Mouse (Mus musculus): ENCODE results near the gene N4bp1.

Gene N4bp1

DNA sequence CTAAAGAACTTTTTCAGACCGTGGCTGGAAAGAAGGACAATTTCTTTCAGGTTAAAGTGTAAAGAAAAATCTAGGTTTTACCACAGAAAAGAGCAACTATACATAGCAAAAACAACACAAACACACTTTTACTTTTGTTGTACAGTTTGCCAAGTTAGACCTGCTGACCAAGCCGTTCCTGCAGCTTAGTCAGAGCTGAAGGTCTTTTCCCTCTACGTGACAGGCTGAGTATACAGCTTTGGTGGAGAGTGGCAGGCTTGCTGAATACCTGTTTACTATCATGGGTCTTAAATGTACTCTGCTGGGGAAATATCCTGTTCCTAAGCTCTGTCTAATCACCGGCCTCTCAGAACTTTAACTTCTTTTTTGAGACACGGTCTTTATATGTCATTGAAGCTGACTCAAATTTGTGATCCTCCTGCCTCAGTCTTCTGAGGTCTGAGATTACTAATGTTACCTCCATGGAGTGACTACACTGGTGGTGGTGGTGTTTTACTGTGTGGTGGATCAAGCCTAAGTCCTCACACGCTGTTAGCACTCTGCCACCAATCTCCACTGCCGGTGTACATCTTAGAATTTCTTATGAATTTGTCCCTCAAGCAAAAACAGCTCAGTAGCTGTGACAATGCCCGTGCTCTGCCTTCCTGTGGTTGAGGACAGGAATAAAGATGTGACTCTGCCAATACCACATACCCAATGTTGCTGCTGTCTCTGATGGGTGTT lies 31.6 kb downstream of the N4bp1 start:
- no peak for DNase-seq

DNA sequence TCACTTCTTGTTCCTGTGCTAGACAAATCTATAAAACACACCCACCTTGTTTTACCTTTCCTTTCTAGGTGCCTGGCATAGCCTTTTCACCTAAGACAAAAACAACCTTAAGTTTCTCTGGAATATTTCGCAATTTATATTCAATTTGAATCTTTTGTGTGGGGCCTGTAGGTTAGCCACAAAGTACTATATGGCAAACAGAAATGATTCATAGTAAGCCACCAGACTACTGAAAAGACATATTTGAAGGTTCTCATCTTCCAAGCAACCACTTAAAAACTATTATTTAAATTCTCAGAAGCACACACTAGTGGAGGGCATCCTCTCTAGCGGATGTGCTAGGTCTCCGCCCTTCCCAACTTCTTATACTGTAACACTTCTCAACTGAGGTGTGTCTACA lies 32.6 kb downstream of the N4bp1 start:
- no peak for DNase-seq

DNA sequence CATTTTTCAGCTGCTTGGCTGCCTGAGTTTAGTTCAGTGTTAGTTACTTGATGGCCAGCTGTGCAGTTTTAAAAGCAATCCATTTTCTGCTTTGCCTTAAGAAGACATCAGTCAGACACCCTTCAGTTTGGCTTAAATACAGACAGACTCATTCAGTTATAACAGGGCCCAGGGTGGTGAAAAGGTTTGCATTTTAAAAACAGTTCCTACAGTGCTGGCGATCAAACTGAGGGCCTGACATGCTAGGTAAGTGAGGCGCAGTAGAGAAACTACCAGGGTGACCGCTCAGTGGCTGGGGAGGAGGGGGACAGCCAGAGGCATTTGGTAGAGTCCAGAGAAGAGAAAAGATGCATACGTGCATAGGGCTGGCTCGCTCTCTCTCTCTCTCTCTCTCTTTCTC lies 36.2 kb downstream of the N4bp1 start:
- DNase-seq, result no peak

DNA sequence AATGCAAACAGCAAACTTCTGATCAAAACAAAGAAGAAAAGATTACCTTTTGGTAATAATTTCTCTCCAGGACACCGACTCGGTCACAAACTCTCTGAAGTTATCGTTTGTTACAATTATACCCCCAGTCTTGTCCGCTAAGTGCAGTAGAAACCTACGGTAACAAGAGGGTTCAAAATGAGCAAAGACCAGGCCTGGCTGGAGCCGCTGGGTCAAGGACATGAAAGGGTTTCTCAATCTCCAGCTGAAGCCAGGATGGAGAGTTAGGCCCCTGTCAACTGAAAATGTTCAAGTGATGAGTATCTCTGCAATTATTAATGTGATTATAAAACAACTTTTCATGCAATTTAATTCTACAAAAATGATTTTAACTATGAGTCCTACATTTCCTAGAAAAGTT lies 36.7 kb downstream of the N4bp1 start:
- DNase-seq, result no peak

DNA sequence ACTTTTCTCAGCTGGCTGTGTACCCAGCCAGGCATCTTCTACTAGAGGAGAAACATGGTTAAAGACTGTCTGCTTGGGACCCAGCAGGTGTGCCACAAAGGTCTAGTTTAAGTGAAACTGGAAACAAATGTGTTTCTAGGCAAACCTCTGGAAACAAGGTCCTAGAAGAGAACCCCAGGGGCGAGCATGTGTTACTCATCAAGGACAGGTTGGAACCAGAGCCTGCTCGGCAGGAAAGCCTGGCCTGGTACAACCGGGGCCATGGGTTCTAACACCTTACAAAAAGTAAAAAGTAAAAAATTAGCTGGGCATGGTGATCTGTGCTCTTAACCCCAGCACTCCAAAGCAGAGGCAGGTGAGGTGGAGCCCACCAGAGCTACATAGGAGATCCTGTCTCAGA lies 38.0 kb downstream of the N4bp1 start:
- DNase-seq, result no peak

DNA sequence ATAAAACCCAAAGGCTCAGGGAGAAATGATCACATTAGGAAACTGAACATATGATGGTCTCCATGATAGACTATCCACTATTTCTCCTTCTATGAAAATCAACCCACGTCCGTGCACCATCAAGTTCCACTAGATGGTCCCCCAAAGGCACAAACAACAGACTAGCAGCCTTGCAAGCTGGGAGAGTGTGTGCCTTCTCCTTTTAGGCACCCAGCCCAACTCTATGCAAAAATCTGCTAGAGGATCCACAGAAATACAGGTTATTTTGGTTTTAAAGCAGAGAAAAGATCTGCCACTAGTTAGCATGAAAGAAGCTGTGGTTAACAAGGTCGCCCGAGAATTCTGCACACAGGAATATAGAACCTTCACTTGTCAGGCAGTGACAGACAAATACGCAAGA lies 39.2 kb downstream of the N4bp1 start:
- DNase-seq, result no peak

DNA sequence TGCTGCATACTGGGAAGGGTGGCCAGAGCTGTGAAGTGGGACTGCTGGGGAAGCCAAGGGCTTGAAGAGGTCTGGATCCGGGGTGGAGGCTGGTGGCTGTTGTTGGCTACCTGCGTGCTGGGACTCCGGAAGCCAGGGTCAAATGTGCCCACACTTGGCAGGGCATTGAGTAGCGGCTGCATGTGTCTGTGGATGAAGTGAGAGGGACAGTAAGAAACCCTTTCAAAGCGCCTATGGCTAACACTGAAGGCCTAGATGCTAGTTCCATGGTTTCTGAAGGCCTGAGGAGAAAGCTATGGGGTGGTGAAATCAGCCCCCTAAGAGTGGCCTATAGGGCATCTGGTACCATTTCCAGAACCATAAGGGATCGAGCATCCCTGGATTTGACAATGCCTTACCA lies 40.2 kb downstream of the N4bp1 start:
- DNase-seq, result no peak

DNA sequence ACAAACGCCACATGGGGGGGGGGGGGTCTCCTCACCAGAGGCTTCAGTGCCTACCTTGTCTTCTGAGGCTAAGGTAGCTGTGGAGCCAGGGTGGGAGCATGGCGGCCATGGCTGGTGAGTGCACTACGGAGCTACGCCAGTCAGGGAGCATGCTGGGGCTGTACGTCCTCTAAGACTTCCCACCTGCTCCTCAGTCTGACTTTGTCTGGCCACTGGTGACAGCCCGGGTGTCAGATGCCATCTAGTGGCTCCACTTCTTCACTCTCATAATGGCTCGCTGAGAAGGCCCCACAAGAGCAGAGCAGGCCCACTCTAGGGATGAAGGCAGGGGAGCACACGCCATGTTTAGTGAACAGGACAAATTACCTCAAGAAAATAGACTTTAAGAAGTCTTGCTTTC lies 41.2 kb downstream of the N4bp1 start:
- peak; percentile 38 for DNase-seq

DNA sequence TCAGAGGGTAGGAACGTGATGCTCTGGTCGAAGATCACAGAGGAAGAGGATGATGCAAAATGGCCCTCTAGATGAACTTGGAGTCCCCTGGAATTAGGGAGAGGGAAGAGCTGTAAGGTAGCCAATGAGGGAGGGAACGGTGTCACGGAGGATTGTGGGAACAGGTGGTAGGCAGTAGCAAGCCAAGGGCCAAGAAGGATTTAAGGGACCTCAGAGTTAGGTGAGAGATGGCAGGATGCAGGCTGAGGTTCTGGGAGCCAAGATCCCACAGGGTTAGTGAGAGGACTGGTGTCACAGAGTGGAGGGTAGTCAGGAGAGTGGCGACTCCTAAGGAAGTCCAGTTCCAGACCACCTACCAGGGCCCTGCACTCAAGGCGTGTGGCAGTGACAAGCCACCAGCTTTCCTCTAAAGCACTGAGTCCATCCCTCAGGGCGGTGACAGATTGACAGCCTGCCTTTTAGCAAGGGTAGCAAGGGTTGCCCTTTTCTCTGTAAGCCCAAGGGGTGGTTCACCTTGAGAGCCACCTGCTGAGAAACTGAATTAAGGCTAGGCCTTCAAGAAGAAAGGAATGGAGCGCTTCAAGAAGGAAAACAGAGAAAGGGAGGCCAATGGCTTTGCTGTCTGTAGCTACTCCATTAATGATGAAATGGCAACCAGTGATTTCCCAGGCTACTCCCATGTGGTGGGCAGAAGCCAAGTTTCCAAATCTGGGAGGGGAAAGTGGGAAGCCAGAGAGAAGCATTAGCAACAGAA lies 43.3 kb downstream of the N4bp1 start:
- DNase-seq, result no peak

DNA sequence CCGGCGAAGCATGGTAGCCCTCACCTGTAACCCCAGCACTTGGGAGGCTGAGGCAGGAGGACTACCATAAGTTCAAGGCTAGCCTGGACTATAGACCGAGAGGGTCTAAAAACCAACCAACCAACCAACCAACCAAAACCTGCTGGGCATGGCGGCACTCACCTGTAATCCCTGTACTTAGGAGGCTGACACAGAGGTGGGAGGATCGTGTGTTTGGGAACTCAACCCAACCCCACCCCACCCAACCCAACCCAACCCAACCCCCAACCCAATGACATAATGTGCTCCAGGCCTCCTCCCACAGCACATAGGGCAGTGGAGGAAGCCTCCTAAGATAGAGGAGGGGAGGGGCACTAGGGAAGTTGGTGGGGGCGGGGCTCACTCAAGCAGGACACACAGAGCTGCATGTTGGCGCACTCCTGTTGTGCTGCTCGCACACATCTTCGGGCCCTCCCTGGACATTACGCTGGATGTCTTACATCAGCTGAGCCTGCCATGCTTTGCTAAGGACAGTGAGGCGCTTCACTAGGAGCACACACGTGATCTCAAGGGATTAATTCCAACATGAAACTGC lies 44.9 kb downstream of the N4bp1 start:
- DNase-seq, result no peak

DNA sequence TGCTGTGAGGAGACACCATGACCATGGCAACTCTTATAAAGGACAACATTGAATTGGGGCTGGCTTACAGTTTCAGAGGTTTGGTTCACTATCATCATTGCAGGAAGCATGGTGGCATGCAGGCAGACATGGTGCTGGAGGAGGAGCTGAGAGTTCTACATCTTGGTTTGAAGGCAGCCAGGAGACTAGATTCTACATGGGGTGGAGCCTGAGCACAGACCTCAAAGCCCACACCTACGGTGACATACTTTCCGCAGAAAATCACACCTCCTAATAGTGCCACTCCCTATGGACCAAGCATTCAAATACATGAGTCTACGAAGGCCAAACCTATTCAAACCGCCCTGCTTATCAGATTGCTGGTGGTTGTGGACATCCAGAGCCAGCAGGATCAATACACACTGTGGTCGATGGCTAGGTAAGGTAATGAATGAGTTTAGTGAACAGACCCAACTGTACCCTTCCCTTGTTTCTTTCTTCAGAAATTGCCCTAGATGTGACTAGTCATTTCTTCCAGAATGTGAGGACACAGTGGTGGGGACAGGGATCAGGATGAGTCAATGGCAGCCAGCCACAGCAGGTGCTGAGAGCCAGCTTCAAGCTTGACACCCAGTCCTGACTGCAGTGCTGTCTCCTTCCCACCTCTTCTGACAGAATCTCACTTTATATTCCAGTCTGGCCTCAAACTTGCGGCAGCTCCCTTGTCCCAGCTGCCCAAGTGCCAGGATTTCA lies 46.2 kb downstream of the N4bp1 start:
- no peak for DNase-seq

DNA sequence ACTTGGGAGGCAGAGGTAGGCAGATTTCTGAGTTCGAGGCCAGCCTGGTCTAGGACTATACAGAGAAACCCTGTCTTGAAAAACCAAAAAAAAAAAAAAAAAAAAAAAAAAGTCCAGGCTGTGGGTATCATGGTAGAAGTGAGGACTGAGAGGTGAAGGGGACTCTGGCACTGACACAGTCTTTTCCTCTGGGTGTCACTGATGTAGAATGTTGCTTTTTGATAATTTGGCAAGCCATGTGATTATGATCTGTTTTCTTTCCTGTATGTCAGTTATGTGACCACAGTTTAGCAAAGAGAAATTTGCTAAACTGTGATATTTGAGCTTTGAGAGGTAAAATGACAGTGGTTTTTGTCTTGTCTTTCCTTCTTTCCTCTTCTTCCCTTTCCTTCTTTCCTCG lies 47.8 kb downstream of the N4bp1 start:
- no peak for DNase-seq

DNA sequence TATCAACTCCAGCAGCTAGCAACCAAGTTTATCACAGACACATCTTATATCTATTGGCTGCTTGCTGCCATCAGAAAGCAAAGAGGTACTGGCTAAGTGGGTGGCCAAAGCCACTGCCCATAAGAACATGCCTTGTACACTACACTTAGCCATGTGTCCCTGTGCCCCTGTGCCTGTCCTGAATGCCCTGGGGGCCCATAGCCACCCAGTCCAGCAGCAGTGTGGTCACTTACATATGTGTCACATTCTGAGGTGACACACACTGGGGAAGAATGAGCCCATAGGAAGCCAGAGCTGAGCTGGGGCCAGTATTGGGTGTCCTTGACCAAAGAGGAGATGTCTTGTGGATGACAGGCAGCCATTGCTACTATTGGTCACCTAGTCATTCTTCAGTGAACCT lies 49.2 kb downstream of the N4bp1 start:
- DNase-seq, result no peak

DNA sequence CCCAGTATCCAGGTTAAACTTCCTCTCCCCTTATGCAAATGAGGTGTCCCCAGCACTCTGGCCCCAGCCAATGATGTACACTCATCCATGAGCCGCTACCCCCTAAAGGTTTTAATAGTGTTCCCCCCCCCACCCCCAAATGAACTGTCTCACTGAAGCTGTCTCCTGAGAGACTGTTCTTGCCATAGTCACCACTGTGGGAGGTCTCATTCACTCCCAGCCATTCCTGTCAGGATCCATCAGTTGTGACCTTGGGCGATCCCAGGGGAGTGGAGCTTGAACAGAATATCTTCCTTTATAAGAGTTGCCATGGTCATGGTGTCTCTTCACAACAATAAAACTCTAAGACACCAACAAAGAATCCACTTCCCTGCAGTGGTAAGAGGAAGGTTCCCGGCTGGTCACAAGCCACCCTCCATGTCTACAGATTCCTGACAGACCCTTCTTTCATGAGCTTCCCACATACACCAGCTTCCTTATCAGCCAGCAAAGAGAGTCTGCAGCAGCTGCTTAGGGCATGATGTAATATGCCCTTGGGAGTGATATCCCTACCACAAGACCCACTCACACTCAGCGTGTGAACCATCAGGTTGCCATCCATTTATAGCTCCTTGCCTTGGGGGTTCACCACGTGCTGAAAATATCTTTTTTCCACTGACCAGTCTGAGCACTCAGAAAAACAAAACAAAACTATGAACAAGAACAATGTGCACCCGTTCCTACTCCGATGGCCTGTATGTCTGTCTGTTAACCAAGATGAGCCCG lies 50.4 kb downstream of the N4bp1 start:
- no peak for DNase-seq

DNA sequence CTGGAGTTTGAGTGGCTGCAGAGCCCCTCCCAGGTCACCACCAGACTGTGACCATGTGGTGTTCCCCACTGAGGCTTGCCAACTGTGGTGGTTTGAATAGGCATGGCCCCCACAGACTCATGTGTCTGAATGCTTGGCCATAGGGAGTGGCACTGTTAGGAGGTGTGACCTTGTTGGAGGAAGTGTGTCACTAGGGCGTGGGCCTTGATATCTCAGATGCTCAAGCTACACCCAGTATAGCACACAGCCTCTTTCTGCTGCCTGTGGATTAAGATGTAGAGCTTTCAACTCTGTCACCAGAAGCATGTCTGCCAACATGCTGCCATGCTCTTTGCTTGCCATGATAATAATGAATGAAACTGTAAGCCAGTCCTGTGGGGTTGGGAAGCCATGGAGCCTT lies 51.1 kb downstream of the N4bp1 start:
- no peak for DNase-seq

DNA sequence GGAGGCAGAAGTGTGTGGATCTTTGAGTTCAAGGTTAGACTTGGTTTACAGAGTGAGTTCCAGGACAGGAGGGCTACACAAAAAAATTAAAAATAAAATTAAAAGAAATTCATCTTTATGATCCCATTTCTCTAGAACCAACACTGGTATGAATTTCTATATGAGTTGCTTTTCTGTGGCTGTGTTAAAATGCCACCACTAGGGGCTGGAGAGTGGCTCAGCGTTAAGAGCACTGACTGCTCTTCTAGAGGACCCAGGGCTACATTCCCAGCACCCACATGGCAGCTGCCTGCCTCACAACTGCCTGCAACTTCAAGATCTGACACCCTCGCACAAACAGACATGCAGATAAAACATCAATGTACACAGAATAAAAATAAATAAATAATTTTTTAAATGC lies 56.1 kb downstream of the N4bp1 start:
- no peak for DNase-seq

DNA sequence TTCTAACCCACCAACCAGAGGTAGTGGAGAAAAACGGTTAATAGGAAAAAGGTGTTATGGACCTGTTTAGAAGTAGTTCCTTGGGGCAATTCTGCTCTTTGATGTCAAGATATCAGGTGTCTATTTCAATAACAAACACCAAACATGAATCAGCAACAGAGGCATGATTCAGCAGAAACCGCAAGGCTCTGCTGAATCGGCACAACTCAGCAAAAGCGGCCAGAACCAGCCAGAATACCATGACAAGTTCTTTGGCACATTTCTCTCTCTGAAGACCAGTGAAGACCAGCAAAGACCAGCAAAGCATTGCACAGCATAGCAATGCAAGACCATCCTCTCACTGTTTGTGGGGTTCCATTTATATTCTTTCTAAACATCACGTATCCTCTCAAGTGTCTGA lies 57.9 kb downstream of the N4bp1 start:
- DNase-seq, result no peak

DNA sequence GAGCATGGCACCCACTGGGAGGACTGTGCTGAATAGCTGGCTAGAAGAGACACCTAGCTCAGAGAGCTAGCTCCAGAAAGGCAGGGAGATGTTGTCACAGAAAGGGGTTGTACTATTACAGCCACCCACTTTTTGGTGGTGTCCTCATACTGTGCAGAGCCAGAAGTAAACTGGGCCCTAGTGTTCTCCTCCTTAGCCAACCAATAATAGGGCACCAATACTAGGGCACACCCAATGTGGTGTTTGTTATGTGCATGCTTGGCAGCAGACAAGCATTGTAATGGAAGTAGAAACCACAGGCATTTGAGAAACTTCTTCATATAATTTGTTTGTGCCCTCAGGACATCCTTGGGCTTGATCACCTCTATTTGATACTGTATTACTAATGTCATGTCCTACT lies 58.5 kb downstream of the N4bp1 start:
- DNase-seq, result no peak

DNA sequence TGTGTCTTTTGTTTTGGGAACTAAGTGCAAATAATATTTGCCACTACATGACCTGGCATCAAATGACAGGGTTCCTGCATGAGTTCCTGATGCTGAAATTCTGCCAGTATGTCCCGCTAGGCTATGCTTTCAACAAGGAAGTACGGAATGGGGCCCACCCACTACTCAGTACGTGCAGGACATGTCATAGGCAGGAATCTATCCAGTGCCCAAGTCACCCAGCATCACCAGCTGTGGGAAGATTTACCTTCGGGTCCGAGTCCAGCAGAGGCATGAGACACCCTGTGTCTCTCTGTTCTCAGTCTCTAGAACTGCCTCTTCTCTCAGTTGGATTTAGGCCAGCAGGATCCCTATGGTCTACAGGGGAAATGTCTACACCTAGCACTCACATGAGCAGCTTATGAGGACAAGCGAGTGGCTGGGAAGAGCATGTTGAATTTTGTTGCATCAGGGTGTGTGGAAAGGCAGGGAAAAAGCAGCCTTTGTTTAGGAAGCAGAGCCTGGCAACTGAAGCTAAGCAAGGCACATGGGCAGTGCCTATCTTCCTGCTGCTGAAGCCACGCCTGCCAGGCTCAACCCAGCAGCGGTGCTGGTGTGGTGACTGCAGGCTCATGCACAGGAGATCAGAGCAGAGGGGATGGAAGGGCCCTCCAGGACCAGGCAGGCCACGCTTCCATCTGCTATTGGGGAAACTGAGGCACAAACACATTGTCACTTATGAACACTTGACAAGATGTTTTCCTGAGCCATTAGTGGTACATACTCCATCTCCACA lies 59.2 kb downstream of the N4bp1 start:
- no peak for DNase-seq

DNA sequence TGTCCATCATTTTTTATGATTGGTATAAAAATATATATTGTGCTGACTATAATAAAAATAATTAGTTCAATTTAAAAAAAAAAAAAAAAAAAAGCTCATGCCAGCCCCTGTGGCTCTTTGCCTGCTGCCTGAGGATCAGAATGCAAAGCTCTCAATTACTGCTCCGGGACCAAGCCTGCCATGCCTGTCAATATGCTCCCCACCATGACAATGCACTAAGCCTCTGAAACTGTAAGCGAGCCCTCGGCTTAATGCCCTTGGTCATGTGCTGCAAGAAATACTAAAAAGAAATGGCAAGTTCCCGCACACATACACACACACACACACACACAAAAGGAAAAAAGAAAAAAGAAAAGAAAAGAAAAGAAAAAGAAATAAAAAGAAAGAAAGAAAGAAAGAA lies 60.3 kb downstream of the N4bp1 start:
- DNase-seq, result no peak

DNA sequence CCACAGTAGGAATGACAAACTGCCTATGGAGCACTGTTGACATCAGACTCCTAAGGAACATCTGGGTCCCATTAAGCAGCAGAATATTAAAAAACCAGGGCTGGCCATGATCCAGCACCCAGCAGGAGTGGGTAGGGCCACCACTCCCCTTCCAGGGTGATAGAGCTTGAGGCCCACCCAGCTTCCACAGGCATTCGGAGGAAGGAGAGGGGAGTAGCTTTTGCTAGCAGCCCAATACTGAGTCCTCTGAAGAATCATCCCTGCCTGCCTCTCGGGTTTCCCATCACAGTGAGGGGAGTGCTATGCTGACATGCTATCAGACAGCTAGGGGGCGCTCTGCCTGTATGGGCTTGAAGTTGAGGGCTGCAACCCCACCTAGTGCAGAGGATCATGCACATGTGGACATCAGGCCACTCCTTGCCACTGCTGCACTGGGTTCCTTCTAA lies 64.3 kb downstream of the N4bp1 start:
- DNase-seq, result peak; percentile 29

DNA sequence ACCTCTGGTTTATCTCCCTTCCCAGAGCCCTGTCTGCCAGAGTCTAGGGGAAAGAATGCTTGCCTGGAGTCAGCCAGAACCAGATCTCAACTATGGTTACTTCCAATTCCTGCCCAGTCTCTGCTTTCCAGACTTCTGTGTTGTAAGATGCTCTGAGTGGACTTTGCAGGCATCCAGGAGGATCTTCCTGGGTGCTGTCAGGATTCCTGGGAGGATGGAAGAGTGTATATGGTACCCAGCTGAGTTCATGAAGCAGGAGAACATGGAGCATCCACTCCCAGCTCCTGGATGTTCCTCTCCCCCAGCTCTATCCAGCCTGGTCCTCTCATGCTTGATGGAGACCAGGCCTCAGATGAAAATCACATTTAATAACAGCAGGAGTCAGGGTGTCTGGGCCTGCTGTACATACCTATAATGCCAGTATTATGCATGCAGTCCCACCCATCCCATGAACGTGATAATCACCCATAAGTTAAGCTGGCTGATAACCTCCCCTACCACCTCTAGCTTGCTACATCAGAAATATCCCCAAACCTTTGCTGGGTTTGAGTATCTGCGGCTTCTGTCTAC lies 64.8 kb downstream of the N4bp1 start:
- no peak for DNase-seq

Data from thymus, postnatal 25 days (tissue).